Mouse (Mus musculus): ENCODE measurements around the gene Bnip2. TPM values are rescaled to one million over a fixed set of nuclear protein-coding genes. Genes with fewer than 3 reads are reported as not detected.

Bnip2 gene
- 121 and 126 TPM in 2 replicates for polyA plus RNA-seq (2012; rRNA removed)

DNA sequence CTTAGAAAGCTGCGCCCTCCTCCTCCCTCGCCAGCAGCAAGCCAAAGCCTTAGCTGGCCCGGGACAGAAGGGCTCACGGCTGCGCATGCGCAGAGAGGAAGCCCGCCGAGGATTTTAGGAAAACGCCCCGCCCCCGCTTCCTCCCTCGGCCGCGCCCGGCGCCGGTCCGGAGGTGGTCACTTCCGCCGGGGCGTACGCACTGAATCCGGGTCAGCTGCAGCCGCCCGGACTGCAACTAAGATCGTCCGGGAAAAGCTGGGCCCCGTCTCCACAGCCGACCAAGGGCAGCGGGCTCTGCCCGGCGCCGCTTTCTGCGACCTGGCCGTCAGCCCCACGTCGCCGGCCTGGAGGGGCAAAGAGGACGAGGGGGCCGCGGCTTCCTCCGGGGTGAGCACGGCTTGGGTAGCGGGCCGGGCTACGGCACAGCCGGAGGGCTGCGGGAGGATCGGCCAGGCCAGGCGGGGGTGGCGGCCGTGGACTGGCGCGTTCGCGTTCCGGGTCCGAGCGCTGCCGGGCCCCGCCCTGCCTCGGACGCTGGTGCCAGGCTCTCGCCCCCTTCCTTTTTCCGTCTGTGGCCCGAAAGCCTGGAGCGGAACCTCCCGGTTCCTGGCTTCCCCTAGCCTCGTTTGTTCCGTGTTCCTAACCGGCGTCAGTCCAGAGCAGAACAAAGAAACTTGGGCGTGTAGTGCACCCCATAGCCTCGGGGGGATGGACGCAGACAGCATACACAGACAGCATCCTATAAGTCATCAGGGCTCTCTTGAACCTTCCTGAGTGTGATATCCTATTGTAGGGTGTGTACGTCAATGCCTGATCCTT lies at the start of gene Bnip2:
Gene Bnip2, plus strand, starts transcription at position 164 of the 819 bp plus-strand sequence.
- DNase-seq (ENCODE audit: low spot score) = peak; percentile 95

DNA sequence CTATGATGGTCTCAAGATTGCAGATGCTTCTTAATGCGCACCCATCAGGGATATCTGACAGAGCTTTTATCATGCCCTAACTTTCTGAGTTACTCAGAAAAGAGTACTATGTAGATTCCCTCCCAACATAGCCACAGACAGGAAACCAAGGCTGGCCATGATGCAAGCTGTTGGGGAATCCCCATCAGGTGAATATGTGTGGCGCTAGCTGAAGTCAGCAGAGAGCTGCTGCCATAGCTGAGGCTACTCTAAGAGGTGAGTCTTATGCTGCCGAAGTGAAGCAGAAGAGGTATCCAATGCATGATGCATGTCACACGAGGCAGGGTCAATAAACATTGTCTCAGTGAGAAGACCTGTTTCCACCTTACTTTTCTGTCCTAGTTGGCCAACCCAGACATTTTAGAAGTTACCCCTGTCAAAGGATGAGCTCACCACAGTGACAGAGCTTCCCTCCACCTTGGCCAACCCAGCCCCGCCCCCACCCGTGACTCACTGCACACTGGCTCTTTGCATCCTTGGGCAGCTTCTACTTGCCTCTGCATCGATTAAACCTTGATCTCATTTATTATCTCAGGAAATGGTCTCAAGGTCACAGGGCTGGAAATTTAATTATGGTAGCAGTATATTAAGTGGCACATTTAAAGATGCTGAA lies 48.3 kb upstream of the Bnip2 start:
- DNase-seq (ENCODE audit: low spot score) = no peak

DNA sequence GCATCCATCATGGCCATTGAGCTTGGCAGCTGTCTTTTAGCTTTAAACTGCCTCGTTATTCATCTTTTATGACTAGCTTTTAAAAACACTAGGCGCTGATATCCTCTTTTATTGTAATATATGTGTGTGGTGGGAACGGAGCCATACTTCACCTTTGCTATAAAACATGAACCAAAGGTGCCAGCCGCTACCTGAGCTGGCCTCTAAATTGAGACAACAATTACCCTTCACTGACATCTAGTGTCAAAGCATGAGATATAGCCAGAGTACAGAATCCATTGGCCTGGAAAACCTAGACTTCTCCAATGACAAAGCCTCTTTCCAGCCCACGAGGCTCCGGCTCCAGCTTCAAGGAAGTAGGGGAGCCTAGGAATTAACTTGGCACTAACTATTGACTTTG lies 47.7 kb upstream of the Bnip2 start:
- DNase-seq (ENCODE audit: low spot score) = no peak

DNA sequence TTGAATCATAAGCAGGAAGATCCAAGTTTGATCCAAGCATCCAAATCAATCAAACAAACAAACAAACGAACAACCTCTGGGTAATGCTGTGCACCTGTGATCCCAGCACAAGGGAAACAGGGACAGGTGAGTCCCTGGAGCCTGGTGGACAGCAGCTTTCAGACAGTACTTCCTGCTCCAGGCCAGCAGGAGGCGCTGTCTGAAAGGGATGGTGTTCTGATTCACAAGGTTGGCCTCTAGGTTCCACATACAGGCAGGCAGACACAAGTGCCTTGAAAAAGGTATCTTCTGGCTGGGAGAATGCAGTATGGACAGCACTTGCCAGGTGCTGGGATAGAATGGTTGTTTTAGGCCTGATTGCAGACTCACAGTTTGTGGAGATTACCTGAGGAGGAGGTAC lies 40.3 kb upstream of the Bnip2 start:
- DNase-seq (ENCODE audit: low spot score) = peak; percentile 22

DNA sequence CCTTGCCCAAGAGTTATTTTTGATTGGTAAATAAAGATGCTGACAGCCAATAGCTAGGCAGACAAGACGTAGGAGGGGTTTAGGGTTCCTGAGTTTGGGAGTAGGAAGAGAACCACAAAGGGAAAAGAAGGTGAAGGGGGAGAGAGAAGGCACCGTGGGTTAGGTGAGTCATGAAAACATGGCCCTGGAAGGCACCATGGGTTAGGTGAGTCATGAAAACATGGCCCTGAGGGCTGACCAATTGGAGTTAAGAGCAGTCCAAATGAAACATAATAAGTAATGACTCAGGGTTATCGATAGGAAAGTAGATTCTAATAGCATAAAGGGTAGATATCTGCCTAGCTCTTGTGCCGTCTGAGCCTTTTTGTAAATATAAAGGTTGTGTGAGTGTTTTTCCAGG lies 39.6 kb upstream of the Bnip2 start:
- DNase-seq (ENCODE audit: low spot score) = no peak

DNA sequence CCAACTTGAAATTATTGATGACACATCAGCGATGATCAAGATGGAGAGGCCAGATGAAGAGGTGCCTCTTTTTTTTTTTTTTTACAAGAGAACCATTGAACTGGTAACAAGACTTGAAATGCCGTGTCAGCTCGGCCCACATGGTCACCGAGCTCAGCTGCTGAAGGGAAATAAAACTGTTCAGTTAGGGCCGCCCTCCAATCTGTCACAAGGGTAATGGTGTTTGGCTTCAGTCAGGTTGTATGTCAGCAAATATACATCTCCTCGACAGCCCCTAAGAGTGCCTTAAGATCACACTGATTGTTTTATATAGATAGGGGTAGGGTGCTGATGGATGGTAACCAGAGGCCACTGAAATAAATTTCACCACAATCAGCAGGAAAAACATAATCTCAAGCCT lies 28.3 kb upstream of the Bnip2 start:
- no peak for DNase-seq (ENCODE audit: low spot score)

DNA sequence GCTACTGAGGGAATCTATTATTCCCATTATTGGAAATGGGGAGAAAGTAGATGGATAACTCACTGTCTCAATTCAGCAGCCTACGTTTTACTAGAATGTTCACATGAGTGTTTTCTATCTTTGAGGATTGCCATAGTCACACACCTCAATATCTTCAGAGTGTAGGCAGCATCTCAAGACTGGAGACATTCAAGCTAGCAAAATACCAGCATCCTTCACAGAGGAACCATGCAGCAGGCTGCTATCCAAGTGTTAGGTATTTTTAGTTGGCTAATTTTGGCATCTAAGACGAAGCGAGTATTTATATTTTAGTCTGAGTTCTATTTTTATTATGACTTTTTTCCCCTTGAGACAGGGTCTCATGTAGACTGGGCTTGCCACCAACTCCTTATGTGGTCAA lies 24.9 kb upstream of the Bnip2 start:
- DNase-seq (ENCODE audit: low spot score) = no peak

DNA sequence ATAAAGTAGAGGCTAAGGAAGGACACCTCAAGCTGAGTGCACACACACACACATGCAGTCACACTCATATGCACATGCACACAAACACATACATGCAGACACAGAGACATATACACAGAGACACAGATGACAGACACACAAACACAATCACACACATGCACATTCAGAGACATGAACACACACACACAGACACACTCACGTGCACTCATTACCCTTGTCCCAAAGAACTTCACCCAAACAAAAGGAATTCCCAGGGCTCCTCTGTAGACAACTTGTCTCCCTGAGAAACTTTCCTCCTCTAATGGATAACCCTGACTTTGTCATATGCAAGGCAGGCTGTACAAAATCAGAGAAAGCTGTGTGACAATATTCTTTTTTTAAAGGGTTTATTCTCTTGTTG lies 3.7 kb upstream of the Bnip2 start:
- DNase-seq (ENCODE audit: low spot score) = no peak

DNA sequence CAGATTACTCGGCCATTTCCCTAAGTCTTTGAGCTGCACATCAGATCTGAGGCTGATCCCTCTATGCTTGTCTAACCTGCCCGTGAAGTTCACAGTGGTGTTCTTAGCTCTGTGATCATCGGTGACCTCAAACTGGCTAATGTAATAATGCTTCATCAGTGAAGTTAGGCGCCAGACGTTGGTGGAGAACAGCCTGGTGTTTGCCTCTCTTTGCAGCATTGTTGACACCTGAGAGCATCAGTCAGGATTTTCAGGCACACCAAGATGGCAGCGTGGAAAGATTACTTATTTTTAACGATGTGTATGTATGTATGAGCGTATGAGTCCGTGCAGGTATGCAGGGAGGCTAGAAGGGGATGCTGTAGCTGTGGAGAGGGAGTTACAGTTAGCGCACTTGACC lies 3.2 kb upstream of the Bnip2 start:
- DNase-seq (ENCODE audit: low spot score) = no peak

DNA sequence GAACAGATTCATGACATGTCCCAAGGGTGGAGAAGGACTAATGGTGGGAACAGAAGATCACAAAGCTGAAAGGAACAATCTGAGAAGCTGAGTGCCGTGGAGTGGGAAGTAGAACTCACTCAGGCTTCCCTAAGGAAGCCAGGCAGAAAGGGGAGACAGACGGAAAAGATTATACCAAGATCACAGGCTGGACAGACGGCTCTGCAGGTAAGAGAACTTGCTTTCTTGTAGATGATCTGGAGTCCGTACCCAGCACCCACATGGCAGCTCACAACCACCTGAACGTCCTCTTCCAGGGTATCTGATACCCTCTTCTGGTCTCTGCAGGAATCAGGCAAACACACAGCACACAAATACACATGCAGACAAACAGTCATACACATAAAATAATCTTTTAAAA lies 2.7 kb upstream of the Bnip2 start:
- DNase-seq (ENCODE audit: low spot score) = no peak

DNA sequence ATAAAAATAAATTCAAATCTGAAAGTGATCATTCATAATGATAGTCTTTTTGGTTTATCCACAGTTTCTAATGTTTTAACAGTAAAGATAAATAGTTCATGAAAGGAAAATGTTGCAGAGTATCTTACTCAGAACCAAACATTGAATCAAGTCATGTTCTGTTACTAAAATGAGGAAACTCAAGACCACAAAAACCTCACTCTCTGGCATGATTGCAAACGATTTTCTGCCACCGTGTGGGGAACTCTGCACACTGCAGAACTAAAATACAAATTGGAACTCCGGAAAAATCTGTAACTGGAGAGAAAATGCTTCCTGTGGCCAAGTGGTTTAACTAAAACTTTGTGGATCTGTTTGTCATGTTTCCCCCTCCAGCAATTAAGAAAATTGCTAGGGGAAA lies 1.7 kb upstream of the Bnip2 start:
- no peak for DNase-seq (ENCODE audit: low spot score)

DNA sequence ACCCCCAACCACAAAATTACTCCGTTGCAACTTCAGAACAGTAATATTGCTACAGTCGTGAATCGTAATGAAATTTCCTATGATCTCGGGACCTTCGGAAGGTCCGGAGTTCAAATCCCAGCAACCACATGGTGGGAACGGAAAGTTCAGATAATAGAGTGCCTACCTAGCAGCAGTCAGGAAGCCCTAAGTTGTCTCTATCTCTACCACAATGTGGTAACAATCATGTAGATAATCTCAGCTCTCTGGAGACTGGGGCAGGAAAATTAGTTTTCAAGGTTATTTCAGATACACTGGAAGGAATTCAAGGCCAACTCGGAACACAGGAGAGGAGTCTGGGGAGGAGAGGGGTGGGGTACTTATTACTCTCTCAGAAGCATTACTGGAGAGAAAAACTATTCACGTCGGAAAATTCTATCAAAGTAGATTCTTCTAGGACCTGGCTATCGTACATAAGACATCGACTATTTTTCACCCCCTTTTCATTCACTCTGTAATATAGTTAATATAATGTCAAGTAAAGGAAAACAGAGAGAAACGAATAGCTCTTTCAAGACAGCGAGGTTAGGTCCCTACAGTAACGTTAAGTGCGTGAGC lies 462 bp upstream of the Bnip2 start:
- DNase-seq (ENCODE audit: low spot score) = no peak

DNA sequence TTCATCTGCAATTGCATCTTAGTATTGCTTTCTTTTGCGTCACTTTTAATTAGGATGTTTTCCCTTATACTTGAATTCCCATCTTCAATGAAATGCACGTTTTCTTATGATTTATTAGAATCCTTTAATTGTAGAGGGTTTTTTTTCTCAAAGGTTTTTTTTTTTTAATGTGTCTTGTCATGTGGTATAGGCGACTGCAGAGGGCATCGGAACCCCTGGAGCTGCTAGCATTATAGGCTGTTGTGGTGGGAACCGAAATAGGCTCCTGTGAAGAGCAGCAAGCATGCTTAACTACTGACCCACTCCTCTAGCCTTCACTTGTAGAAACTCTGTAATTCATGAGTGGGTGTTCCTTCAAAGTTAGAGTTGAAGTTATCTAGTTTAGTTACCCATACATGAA lies 1.1 kb downstream of the Bnip2 start:
- no peak for DNase-seq (ENCODE audit: low spot score)

DNA sequence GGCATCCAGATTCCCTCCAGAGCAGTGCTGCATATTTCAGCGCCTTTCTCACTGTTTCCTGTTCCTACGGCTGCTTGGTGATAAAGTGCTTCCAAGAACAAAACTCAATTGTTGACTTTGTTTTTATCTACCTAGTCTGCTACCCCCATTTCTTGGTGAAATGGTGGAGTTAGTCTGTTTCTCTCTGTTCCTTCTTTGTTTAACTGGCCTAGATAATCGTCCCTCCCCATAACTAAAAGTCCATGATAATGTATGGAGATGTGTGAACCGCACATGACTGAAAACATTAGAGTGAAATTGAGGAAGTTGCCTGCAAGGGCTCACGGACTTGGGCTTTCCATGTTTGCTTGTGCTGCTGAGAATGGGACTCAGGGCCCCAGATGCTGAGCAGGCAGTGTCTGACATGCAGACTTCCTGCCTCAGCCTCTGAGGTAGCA lies 3.6 kb downstream of the Bnip2 start:
- DNase-seq (ENCODE audit: low spot score) = no peak

DNA sequence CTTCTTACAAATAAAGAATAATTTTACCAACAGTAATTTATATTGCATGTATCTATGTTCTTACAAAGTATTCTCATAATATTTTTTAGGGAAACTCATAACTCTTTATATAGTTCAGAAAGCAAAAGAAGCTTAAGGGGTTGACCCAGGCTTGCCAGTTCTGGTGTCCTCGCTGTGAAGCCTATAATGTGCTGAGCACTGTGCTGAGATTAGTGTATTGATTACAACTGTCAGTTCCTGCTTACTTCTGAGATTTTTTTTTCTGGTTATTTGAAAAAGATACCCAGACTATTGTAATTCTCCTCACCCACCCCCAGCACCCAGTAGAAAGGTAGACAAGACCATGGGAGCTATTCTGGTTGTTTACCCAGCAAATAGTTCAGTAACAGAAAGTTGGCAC lies 4.2 kb downstream of the Bnip2 start:
- DNase-seq (ENCODE audit: low spot score) = no peak

DNA sequence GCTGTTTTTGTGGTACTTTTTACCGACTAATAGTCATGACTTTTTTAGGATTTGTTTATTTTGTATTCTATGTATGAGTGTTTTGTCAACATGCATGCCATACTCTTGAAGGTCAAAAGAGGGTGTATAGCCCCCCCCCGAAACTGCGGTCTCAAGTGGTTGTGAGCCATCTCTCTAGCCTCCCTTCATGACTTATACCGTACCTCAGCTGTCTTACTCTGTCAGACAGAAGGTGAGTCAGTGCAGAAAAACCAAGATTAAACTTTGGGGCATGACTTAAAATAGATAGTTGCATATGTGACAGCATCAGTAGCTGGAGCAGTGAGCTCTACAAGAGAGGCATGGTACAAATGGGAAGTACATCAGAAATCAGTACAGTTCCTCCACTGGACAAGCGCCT lies 5.3 kb downstream of the Bnip2 start:
- DNase-seq (ENCODE audit: low spot score) = no peak

DNA sequence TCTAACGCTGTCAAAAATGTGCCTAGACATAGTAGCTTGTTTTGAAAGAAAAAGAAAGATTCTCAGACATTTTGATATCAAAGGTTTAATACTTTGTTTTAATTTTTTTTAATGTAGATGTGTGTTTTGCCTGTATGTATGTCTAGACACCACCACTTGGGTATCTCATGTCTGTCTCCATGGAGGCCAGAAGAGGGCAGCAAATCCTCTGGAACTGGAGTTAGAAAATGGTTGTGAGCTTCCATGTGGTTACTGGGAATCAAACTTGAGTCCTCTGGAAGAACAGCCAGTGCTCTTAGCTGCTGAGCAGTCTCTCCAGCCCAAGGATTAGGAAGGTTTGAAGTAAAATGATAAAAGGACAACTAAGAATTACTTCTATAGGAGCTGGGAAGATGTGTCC lies 10.1 kb downstream of the Bnip2 start:
- no peak for DNase-seq (ENCODE audit: low spot score)

DNA sequence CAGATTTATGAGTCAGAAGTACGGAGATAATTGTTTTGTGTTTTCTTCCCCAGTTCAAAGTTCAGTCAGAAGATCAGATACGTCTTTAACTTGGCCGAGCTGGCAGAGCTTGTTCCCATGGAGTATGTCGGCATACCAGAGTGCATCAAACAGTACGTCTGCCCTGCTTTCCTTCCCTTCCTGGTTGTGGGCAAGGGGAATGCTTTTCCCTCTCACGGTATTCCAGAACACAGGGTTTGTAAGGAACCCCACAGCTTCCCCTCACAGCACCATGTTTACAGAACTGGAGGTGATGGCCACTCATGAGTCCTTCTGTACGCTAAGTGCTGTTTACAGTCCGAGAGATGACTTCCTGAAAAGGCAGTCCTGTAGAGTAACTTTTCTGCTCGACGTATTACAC lies 14.2 kb downstream of the Bnip2 start:
- DNase-seq (ENCODE audit: low spot score) = no peak

DNA sequence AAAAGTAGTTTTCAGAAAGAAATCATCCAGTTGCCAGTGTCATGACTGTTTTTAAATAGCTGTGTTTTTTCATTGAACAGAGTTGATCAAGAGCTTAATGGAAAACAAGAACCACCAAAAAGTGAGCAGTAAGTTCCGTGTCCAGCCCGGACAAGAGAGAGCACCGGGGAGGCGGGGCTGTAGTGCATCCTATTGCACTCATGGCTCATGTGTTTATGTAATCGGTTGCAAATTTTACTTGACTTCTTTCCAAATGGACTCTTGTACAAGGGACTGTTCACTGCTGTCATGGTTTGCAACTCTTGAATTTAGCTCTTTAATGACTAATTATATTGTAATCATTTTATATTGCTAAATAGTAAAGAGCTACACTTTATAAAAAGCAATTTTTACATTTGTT lies 17.7 kb downstream of the Bnip2 start:
- DNase-seq (ENCODE audit: low spot score) = no peak

DNA sequence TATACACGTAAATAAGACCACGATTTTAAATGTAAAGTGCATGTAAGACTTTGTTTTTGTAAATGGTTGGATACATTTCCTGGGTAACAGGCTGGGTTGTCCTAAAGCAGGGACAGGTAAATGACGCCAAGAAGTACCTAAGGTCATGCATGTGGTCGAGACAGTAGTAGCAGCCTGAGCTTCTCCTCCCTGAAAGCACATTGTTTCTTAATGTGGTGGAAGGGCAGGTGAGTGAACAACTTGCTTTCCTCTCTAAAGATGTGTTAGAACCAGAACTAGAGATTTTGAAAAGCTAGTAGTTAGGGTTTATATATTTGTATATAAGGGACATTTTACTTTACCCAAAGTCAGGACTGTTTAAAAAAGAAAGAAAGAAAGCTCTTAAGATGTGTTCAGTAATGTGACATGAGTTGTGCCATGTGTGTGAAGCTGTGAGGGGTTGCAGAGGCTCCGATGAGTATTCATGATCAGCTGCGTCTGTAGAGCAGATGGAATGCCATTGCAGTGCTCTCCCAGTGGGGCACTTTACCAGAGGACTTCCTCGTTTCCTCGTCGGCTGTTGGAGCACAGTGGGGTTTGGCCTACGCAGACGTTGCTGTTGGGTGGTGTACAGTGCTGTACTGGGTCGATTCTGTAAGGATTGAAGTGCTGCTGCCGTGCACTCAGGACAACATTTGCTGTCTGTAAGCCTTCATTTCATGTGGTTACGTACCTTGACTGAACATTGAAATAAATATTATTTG lies 18.4 kb downstream of the Bnip2 start:
- DNase-seq (ENCODE audit: low spot score) = no peak

DNA sequence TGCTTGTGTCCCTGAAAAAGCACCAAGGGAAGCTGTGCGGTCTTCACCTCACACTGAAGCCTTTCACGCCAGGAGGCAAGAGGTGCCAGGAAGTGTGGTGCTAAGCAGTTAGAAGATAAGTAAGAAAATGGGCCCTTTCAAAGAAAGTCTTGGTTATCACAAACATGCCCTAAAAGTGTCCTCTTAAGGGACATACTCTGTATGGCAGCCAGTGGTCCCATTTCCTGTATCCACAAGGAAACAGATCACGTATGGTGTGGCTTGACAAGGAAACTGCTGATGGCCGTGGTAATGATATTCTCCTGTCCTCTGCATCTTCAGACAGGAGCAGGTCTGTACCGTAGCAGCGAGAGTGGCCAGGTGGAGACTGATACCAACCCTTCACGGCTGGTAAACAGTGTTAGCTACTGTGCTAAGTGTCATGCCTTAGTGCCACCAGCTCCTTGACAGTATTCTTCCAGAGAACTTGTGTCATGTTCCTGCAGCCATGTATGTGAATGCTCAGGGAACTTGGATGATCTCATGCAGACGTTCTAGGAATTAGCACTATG lies 20.6 kb downstream of the Bnip2 start:
- no peak for DNase-seq (ENCODE audit: low spot score)
